Mouse (Mus musculus) 3134 (cell line): Measurements from ENCODE around the gene Fchsd2.

Source experiments
- DNase-seq: peaks from one replicate; pipeline ENCODE4 v3.0.0-alpha.2; 2011; ENCODE audit warnings: low spot score; ENCODE audit not compliant: insufficient read length; ENCODE audit errors: extremely low read depth

Gene Fchsd2

DNA sequence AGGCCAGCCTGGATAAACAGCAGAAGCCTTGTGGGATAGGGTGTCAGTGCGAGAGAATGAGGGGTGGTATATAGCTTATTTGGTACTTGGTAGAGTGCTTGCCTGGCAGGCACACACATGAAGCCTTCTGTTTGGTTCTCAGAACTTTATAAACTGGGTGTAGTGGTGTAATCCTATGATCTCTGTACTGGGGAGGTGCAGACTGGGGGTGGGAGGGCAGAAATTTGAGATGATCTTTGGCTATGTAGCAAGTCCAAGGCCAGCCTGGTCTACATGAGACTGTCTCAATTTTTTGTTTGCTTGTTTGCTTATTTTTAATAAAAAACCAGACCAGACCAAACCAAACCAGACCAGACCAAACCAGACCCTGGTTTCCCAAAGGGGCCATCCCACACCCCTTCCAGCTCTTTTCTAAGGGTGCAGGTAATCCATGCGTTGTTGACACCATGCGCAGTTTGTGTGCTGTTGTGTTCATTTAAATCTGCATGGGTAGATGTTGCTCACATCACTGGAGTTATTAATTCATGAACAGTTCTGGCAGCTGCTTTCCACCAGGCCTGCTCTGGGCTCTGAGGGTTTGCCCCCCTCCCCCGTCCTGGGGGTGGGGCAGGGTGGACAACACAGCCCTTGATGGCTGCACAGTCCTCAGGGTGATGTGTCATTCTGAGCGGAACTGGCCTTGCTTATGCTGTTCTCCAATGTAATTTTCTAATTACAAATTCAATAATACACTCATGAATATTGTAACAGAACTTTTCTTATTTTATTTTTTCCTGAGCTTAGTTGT, 239.6 kb downstream of the Fchsd2 start:
- no peak for DNase-seq
